Mouse (Mus musculus) frontal cortex, postnatal 25 days (tissue): ENCODE data around the gene Blcap.

Experiments used
- DNase-seq, 2 experiments: peaks; one replicate each; pipeline ENCODE4 v3.0.0; 2022; ENCODE audit warnings: low spot score in 2 of 2

Gene Blcap

GRCm38 (mm10) chr2:157520496-157520895 is 50.6 kb downstream of the Blcap start:
- no peak for DNase-seq

- DNase-seq: no peak
Observed at GRCm38 (mm10) chr2:157519452-157519851, 51.6 kb downstream of the Blcap start.

GRCm38 (mm10) chr2:157518451-157518850 is 52.6 kb downstream of the Blcap start:
- DNase-seq: no peak

GRCm38 (mm10) chr2:157517526-157517925 is 53.5 kb downstream of the Blcap start:
- DNase-seq: no peak

- DNase-seq: no peak
Observed at GRCm38 (mm10) chr2:157514353-157514752, 56.7 kb downstream of the Blcap start.

- DNase-seq: no peak
Observed at GRCm38 (mm10) chr2:157513737-157514208, 57.3 kb downstream of the Blcap start.

GRCm38 (mm10) chr2:157512859-157513258 is 58.2 kb downstream of the Blcap start:
- DNase-seq: no peak

GRCm38 (mm10) chr2:157510031-157510430 is 61.0 kb downstream of the Blcap start:
- no peak for DNase-seq

- no peak for DNase-seq
Observed at GRCm38 (mm10) chr2:157509182-157509581, 61.9 kb downstream of the Blcap start.

- peak; percentile 46 to 61 for DNase-seq
Observed at GRCm38 (mm10) chr2:157506779-157507178, 64.3 kb downstream of the Blcap start.
